Comparison of ENCODE assay signal across 8 mouse cellular contexts in genomic region chr9:75407803-75408202, GRCm38 (mm10). TPM values are rescaled to one million over a fixed set of nuclear protein-coding genes. Genes with fewer than 3 reads are reported as not detected.
A peak's percentile ranks its signal among the peaks of the same experiment; 100 is the strongest.
DNase-seq lines count a peak whose midpoint lies in the region; ATAC-seq and TF ChIP-seq lines count a peak whose summit lies in the region.

No protein-coding gene starts in this region.

- H3K27me3 ChIP-seq in hindbrain, embryonic 15.5 days: no peaks in the 10 kb centered on the region
- H3K27me3 ChIP-seq in liver, embryonic 11.5 days (replicated peaks; ENCODE audit: control insufficient read depth, insufficient read depth, low read length): no peaks in the 10 kb centered on the region
- H3K27me3 ChIP-seq in midbrain, postnatal 0 days (ENCODE audit: insufficient read depth, low read length): no peaks in the 10 kb centered on the region

- no peaks in the 10 kb centered on the region for H3K9me3 ChIP-seq in hindbrain, embryonic 15.5 days
- H3K9me3 ChIP-seq in liver, embryonic 11.5 days (ENCODE audit: control insufficient read depth, low read length): no peaks in the 10 kb centered on the region
- no peaks in the 10 kb centered on the region for H3K9me3 ChIP-seq in midbrain, postnatal 0 days (ENCODE audit: low read length)

- TF ChIP-seq POLR2A in bone marrow macrophage, adult 2 months (IDR thresholded peaks at IDR 0.05; ENCODE audit: borderline replicate concordance, low read depth, low read length): no peak

- H3K9ac ChIP-seq in hindbrain, embryonic 15.5 days: peak overlapping the region; percentile 21; the same call in 1 of the 2 replicates
- H3K9ac ChIP-seq in liver, embryonic 11.5 days (ENCODE audit: low read depth, low read length): 0 out of 2 replicates have a peak overlapping the region, but pooled peaks have one; percentile 46
- no peak overlapping the region for H3K9ac ChIP-seq in midbrain, postnatal 0 days (replicated peaks; ENCODE audit: low read length, poor library complexity, severe bottlenecking)

- H3K4me2 ChIP-seq in hindbrain, embryonic 15.5 days: peak overlapping the region; percentile 73
- peak overlapping the region; percentile 87 for H3K4me2 ChIP-seq in liver, embryonic 11.5 days
- peak overlapping the region; percentile 77 for H3K4me2 ChIP-seq in midbrain, postnatal 0 days (ENCODE audit: low read depth, low read length, poor library complexity, severe bottlenecking)

- no peak for TF ChIP-seq CTCF in bone marrow macrophage, adult 2 months (IDR thresholded peaks at IDR 0.05; ENCODE audit: low read depth, low read length)
- TF ChIP-seq CTCF in midbrain, postnatal 0 days (IDR thresholded peaks at IDR 0.05): no peak

- no peaks in the 10 kb centered on the region for H3K36me3 ChIP-seq in hindbrain, embryonic 15.5 days
- no peaks in the 10 kb centered on the region for H3K36me3 ChIP-seq in liver, embryonic 11.5 days (ENCODE audit: control insufficient read depth, insufficient read depth, low read length)
- H3K36me3 ChIP-seq in midbrain, postnatal 0 days (ENCODE audit: insufficient read depth, low read length): no peaks in the 10 kb centered on the region

- peak; percentile 28 for DNase-seq in ovary, postnatal 36 days (ENCODE audit: low spot score)
- no peak for DNase-seq in ovary, postnatal 14 days (ENCODE audit: low spot score)
- peak; percentile 52 to 70 for DNase-seq in frontal cortex, adult 2 months (ENCODE audit: extremely low spot score in 1 of 2, low spot score in 1 of 2)
- DNase-seq in liver, embryonic 11.5 days (ENCODE audit: low spot score): peak; percentile 50
- DNase-seq in midbrain, postnatal 0 days (ENCODE audit: low spot score): no peak
- DNase-seq in yolk sac, embryonic 10.5 days (ENCODE audit: low spot score): peak; percentile 67

- WGBS in hindbrain, embryonic 15.5 days: 11% methylated on average over 10 of the region's 10 CpGs
- 10% methylated on average over 10 of the region's 10 CpGs for WGBS in liver, embryonic 11.5 days
- WGBS in midbrain, postnatal 0 days: 8% methylated on average over 10 of the region's 10 CpGs

- ATAC-seq in hindbrain, embryonic 15.5 days (ENCODE audit: low FRiP score, low read depth): no peak
- ATAC-seq in liver, embryonic 11.5 days (replicated peaks; ENCODE audit: low FRiP score): no peak
- no peak for ATAC-seq in midbrain, postnatal 0 days (ENCODE audit: low FRiP score)

- H3K4me3 ChIP-seq in bone marrow macrophage, adult 2 months (ENCODE audit: insufficient read depth, low read length): peak overlapping the region; percentile 29
- H3K4me3 ChIP-seq in hindbrain, embryonic 15.5 days: peak overlapping the region; percentile 79
- H3K4me3 ChIP-seq in liver, embryonic 11.5 days (ENCODE audit: low read depth, low read length): peak overlapping the region; percentile 74
- peak overlapping the region; percentile 72 for H3K4me3 ChIP-seq in midbrain, postnatal 0 days (ENCODE audit: low read depth, low read length)

- peak overlapping the region; percentile 90 for H3K27ac ChIP-seq in bone marrow macrophage, adult 2 months (ENCODE audit: insufficient read depth, low read depth, low read length)
- H3K27ac ChIP-seq in hindbrain, embryonic 15.5 days (replicated peaks): no peak overlapping the region
- peak overlapping the region; percentile 48; the same call in 1 of the 2 replicates for H3K27ac ChIP-seq in liver, embryonic 11.5 days (ENCODE audit: low read depth, low read length)
- H3K27ac ChIP-seq in midbrain, postnatal 0 days (ENCODE audit: low read depth, low read length): no peak overlapping the region

- H3K4me1 ChIP-seq in bone marrow macrophage, adult 2 months (ENCODE audit: control insufficient read depth, insufficient read depth, low read length): peaks cover 60% of the 10 kb centered on the region
- H3K4me1 ChIP-seq in hindbrain, embryonic 15.5 days (replicated peaks): peaks cover 43% of the 10 kb centered on the region
- H3K4me1 ChIP-seq in liver, embryonic 11.5 days (replicated peaks; ENCODE audit: control insufficient read depth, insufficient read depth, low read length): peaks cover 42% of the 10 kb centered on the region
- H3K4me1 ChIP-seq in midbrain, postnatal 0 days (ENCODE audit: insufficient read depth, low read length): 0 out of 2 replicates have a peak, but pooled peaks cover 2% of the 10 kb centered on the region

RNA-seq across cellular contexts. Expression of gene Mapk6, which starts 2.0 kb away (rescaled TPM):
- polyA plus RNA-seq in bone marrow macrophage, adult 2 months (2012; ENCODE audit: insufficient read depth, insufficient read length, missing spikeins): 31.3 and 39.7 TPM in 2 replicates
- 32.2 and 34.6 TPM in 2 replicates for polyA plus RNA-seq in frontal cortex, adult 2 months (2012; rRNA removed)
- polyA plus RNA-seq in hindbrain, embryonic 15.5 days (2015; fragmentation: Nextera tagmentation; extraction: Ambion mirVana): 151 and 154 TPM in 2 replicates
- polyA plus RNA-seq in liver, embryonic 11.5 days (2014; fragmentation: Nextera tagmentation; extraction: Ambion mirVana): 61.0 and 64.4 TPM in 2 replicates
- 164 and 181 TPM in 2 replicates for total RNA-seq in midbrain, postnatal 0 days (2014; rRNA removed)
- polyA plus RNA-seq in midbrain, postnatal 0 days (2015; fragmentation: Nextera tagmentation; extraction: Ambion mirVana): 103 and 109 TPM in 2 replicates

RNA-seq across cellular contexts. Expression of gene Leo1, which starts 33.5 kb away (rescaled TPM):
- polyA plus RNA-seq in bone marrow macrophage, adult 2 months (2012; ENCODE audit: insufficient read depth, insufficient read length, missing spikeins): 12.9 and 14.5 TPM in 2 replicates
- 16.5 and 17.3 TPM in 2 replicates for polyA plus RNA-seq in frontal cortex, adult 2 months (2012; rRNA removed)
- 39.8 and 46.4 TPM in 2 replicates for polyA plus RNA-seq in hindbrain, embryonic 15.5 days (2015; fragmentation: Nextera tagmentation; extraction: Ambion mirVana)
- 39.0 and 39.4 TPM in 2 replicates for polyA plus RNA-seq in liver, embryonic 11.5 days (2014; fragmentation: Nextera tagmentation; extraction: Ambion mirVana)
- total RNA-seq in midbrain, postnatal 0 days (2014; rRNA removed): 27.7 and 27.8 TPM in 2 replicates
- 43.0 and 45.0 TPM in 2 replicates for polyA plus RNA-seq in midbrain, postnatal 0 days (2015; fragmentation: Nextera tagmentation; extraction: Ambion mirVana)

Comparison
In these comparisons a context has a peak if more than half of its experiments do, and no peak if none do; other contexts are left out.
1. DNase-seq: peak in ovary, postnatal 36 days (single experiment), frontal cortex, adult 2 months (2 of 2), liver, embryonic 11.5 days (single experiment) and yolk sac, embryonic 10.5 days (single experiment); none in ovary, postnatal 14 days (single experiment) and midbrain, postnatal 0 days (single experiment).
2. H3K27ac ChIP-seq: peak in bone marrow macrophage, adult 2 months (single experiment) and liver, embryonic 11.5 days (single experiment); none in hindbrain, embryonic 15.5 days (single experiment) and midbrain, postnatal 0 days (single experiment).
3. H3K4me3 ChIP-seq: peak in every context shown above with its lines; median percentile 79 in hindbrain, embryonic 15.5 days; 74 in liver, embryonic 11.5 days; 72 in midbrain, postnatal 0 days; 29 in bone marrow macrophage, adult 2 months.
4. Peak in every context shown above with its lines, with median percentiles within 50 percentile points of each other: H3K4me2 ChIP-seq.